Mouse (Mus musculus) induced T-regulatory cell, adult 2 months (primary cell): Measurements from ENCODE around the gene Zfp853.
A peak's percentile ranks its signal among the peaks of the same experiment; 100 is the strongest.

ENCODE experiments used
- DNase-seq: peaks from one replicate; pipeline ENCODE4 v3.0.0-alpha.2; 2012; ENCODE audit warnings: low read depth

Gene Zfp853

DNA sequence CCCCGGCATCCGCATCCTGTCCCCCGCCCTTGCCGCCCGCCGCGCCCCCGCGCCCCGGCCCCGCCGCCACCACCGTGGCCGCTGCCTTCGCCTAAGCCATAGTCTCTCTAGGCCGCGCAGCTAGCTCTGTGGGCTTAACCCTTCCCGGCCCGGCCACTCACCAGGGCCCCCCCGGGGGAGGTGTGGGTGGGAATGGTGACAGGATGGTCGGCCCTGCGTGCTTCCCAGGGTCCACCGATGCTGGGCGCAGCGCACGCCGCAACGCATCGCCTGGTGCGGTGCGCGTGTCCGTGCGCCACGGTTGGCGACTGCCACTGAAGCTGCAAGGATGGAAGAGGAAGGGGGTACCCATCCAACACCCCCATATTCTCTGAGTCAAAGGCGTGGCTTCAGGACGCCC is at the start of gene Zfp853:
Gene Zfp853 (minus strand): TSS at position 220 of the 400 bp plus-strand sequence.
- DNase-seq = no peak

GRCm38 (mm10) chr5:143339603-143340002 is 46.2 kb upstream of the Zfp853 start:
- DNase-seq = no peak

DNA sequence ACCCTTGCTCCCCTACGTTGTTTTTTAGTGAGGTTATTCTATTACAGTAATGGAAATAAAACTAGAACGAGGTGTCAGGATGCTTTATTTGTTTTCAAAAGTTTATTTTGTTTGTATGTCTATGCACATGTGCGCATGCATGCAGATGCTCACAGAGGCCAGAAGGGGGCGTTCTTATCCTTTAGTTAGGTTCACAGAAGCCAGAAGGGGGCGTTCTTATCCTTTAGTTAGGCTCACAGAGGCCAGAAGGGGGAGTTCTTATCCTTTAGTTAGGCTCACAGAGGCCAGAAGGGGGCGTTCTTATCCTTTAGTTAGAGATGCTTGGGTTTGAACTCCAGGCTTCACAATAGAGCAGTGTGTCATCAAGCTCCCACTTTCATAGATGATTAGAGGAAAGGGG is 43.1 kb upstream of the Zfp853 start:
- peak; percentile 61 for DNase-seq

DNA sequence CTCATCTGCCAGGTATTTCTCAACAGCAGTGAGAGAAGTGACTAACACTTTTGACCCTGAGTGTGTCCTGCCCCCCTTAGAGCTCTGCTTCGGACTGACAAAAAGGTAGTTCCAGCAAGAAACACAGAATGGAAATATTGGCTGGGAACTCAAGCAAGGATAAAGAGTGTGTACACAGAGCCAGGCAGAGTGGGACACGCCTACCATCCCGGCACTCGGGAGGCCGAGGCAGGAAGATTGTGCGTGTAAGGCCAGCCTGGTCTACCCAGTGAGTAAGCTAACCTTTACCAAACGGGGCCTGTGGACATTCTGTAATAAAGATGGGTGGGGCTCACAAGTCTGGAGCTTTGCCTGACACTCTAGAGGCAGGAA is 41.7 kb upstream of the Zfp853 start:
- DNase-seq = no peak

GRCm38 (mm10) chr5:143334418-143335088 is 41.1 kb upstream of the Zfp853 start:
- DNase-seq = no peak

GRCm38 (mm10) chr5:143333872-143334271 is 40.4 kb upstream of the Zfp853 start:
- DNase-seq = peak; percentile 89

- peak; percentile 96 for DNase-seq
These were observed 35.5 kb upstream of the Zfp853 start, which contains the start of gene Zdhhc4 for GRCm38 (mm10) chr5:143328690-143329495. TSS of gene Zdhhc4 (minus strand) at chr5:143329256.

- no peak for DNase-seq
These were observed 23.8 kb upstream of the Zfp853 start for GRCm38 (mm10) chr5:143317288-143317610.

- no peak for DNase-seq
These were observed 23.3 kb upstream of the Zfp853 start for GRCm38 (mm10) chr5:143316605-143317287.

DNA sequence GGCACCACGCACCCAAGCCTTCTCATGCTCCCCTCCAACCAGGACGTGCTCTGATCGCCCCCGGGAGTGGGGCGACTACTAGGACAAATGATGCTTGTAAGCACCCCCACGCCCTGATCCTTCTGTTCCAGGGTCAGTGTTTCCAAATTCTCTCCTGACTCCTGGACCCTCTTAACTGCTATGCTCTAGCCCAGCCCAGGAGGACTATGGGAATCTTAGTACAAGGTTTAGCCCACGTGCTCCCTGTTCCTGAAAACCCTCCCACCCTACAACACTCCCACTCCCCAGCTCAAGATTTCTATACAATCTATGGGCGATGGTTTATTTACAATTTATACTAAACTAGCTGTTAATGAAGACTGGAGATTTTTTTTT is 22.1 kb upstream of the Zfp853 start:
- DNase-seq = no peak

GRCm38 (mm10) chr5:143314730-143315513 is 21.5 kb upstream of the Zfp853 start, which contains the start of gene E130309D02Rik:
TSS of gene E130309D02Rik (minus strand) at chr5:143315360.
- DNase-seq = peak; percentile 90

GRCm38 (mm10) chr5:143314183-143314729 is 20.8 kb upstream of the Zfp853 start:
- DNase-seq = no peak

DNA sequence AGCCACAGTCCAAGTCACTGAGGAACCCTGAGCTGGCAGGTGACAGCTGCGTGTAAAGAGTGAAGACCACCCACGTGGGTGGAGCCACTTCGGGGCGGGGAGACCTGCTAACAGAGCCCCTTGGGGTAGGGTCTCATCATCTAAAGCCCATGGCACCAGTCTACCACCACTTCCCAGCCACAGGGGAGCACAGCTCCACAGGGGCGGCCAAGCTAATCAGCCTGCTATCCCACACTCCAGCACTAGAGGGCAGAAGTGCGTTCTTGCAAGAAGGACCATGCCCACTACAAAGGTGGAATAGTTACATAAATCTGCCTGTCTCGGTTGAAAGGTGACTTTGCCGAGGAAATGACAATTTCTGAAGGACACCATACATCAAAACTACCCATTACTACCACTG is 18.5 kb upstream of the Zfp853 start:
- DNase-seq = peak; percentile 93

DNA sequence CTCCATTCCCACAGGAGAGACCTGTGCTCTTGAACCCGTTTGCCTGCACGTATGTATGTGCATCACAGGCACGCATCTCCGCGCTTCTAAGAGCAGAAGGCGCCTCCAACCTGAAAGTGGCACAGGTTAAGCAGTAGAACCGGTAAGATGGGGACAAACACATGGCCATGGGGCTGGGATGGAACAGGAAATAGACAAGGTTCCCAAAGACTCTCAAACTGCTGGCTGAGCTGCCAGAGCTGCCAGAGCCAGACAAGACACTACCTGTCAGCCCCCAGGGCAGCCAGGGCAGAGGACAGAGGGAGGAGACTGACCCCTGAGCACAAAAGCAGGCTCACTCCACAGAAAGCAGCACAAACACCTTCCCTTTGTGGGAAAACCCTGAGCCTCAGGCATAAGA is 16.5 kb upstream of the Zfp853 start:
- DNase-seq = no peak

DNA sequence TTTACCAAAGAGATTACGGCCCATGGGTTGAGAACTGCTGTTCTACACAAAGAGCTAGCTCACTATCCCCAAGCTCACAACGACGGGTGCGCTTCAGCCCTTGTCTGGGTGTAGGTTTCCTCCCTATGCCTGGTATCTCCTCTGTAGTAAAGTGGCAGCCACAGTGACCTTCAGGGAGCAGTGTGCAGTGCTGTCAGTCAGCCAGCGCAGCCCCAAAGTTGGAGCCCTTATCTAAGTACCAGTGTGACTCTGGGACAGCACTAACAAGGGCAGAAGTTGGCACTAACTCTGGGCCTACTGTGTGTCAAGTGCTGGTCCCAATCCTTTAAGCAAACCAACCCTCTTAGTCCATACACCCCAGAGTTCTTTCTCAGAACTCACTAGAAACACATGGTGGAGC is 15.4 kb upstream of the Zfp853 start:
- DNase-seq = no peak

- no peak for DNase-seq
These were observed 10.8 kb upstream of the Zfp853 start for GRCm38 (mm10) chr5:143304251-143304650.

GRCm38 (mm10) chr5:143301296-143301695 is 7.9 kb upstream of the Zfp853 start:
- no peak for DNase-seq

DNA sequence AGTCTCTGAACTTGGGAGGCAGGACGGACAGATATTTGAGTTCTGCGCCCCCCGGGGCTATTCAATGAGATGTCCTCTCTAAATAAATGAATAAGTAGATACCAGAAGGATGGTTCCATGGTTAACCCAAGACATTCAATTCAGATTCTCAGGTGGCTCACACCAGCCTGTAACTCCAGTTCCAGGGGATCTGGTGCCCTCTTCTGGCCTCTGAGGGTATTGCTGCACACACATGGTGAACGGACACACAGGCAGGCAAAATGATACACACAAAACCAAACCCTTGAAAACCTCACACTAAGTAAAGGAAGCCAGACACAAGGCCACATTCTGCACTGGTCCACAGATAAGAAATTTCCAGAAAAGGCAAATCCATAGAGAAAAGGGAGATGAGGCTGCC is 6.3 kb upstream of the Zfp853 start:
- peak; percentile 69 for DNase-seq

- DNase-seq = peak; percentile 34
These were observed 5.0 kb upstream of the Zfp853 start for GRCm38 (mm10) chr5:143298391-143298790.

GRCm38 (mm10) chr5:143297986-143298385 is 4.6 kb upstream of the Zfp853 start:
- DNase-seq = no peak

DNA sequence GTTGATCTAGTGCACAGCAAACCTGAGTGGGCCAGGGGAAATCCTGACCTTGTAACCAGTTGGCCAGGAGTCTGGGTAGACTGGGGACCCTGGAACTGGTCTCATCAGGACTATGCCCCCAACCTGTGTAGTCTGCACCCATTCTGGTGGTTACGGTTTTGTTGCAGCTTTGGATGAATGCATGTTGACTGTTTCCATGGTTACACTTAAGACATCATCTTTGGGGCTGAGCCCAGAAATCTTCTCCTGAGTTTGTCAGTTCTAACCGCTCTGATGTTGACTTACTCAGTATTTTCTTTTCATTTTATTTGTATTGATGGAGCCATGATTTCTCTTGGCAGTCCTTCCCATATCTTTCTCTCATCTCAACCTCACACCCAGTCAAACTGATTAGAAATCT is 1.9 kb upstream of the Zfp853 start:
- no peak for DNase-seq

- peak; percentile 40 for DNase-seq
These were observed 1.4 kb upstream of the Zfp853 start for GRCm38 (mm10) chr5:143294862-143295261.
